Mouse (Mus musculus) limb, embryonic 11.5 days (tissue): Measurements from ENCODE around the gene Tnfrsf1b. TPM values are rescaled to one million over a fixed set of nuclear protein-coding genes. Genes with fewer than 3 reads are reported as not detected.

Experiments used
- ATAC-seq: fragments of 200-750 bp; cut with Nextera tagmentation; 2 replicates; pipeline ENCODE4 v1.8.0; 2017; ENCODE audit warnings: low read depth; ENCODE audit not compliant: insufficient number of reproducible peaks, low FRiP score, low TSS enrichment
- DNase-seq: peaks from one replicate; pipeline ENCODE4 v3.0.0-alpha.2; 2015; ENCODE audit warnings: low spot score
- H3K27ac ChIP-seq: fragments of 300-500 bp; sonication (generic); replicated peaks from 2 replicates; pipeline ENCODE4 v1.5.1; 2014; ENCODE audit warnings: low read depth, mild to moderate bottlenecking, low read length
- H3K27me3 ChIP-seq: fragments of 300-500 bp; sonication (generic); 2 replicates; pipeline ENCODE4 v1.6.1; 2014; ENCODE audit warnings: mild to moderate bottlenecking, low read length, mixed read lengths; ENCODE audit not compliant: control insufficient read depth, insufficient read depth
- H3K36me3 ChIP-seq: fragments of 300-500 bp; sonication (generic); 2 replicates; pipeline ENCODE4 v1.6.1; 2014; ENCODE audit warnings: mild to moderate bottlenecking, low read length, moderate library complexity, mixed read lengths; ENCODE audit not compliant: control insufficient read depth, insufficient read depth
- H3K4me1 ChIP-seq: fragments of 300-500 bp; sonication (generic); 2 replicates; pipeline ENCODE4 v1.6.1; 2014; ENCODE audit warnings: low read length, mixed read lengths; ENCODE audit not compliant: control insufficient read depth, insufficient read depth
- H3K4me2 ChIP-seq: fragments of 300-500 bp; sonication (generic); 2 replicates; pipeline ENCODE4 v1.6.1; 2014; ENCODE audit warnings: low read depth, mild to moderate bottlenecking, moderate library complexity; ENCODE audit not compliant: severe bottlenecking
- H3K4me3 ChIP-seq: fragments of 300-500 bp; sonication (generic); 2 replicates; pipeline ENCODE4 v1.5.1; 2014; ENCODE audit warnings: low read depth, low read length
- H3K9ac ChIP-seq: fragments of 300-500 bp; sonication (generic); 2 replicates; pipeline ENCODE4 v1.6.1; 2014; ENCODE audit warnings: mild to moderate bottlenecking, low read length
- H3K9me3 ChIP-seq: fragments of 300-500 bp; sonication (generic); 2 replicates; pipeline ENCODE4 v1.6.1; 2016; ENCODE audit warnings: low read length; ENCODE audit not compliant: control insufficient read depth
- whole genome bisulfite sequencing: fragments of 180-500 bp; shearing (Covaris S2); extraction: QIAGEN DNeasy Blood & Tissue Kit; methylation state at CpG from one replicate; pipeline ENCODE4 v1.1.7; 2014; 5-methylcytosine and 5-hydroxymethylcytosine counted together
- polyA plus RNA-seq: library from polyadenylated mRNA; unstranded; fragments of >200 nt; fragmentation: Nextera tagmentation; extraction: Ambion mirVana; gene quantifications from 2 replicates; pipeline ENCODE4 v1.2.1, GENCODE M21; 2014

Tnfrsf1b gene
- polyA plus RNA-seq, 1 experiment from 2014 or later, result 2.2 TPM

DNA sequence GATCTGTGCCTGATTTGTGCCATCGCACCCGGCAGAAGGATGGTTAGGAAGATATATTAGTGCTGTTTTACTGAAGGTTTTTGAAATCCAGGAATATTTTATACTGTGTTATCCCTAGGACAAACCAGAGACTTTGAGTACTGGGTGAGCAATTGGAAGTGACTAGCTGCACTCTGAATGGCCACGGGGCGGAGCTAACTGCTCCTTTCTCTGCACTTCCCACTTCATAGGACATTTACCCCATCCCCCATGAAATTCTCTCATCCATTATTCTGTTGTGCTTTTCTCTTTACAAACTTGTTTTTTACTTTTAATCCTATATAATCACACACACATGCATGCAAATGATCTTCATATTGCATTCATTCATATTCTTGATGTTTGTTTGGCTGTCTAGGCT is 50.1 kb downstream of the Tnfrsf1b start:
- WGBS, result 85% methylated on average over 4 of the region's 4 CpGs
- no peak for ATAC-seq
- no peaks in the 10 kb centered on the region for H3K9me3 ChIP-seq
- H3K9ac ChIP-seq, result no peak overlapping the region
- no peaks in the 10 kb centered on the region for H3K36me3 ChIP-seq
- no peak overlapping the region for H3K4me3 ChIP-seq
- H3K27me3 ChIP-seq, result no peaks in the 10 kb centered on the region
- H3K4me1 ChIP-seq, result peaks cover 6% of the 10 kb centered on the region
- DNase-seq, result no peak
- H3K27ac ChIP-seq, result no peak overlapping the region
- H3K4me2 ChIP-seq, result no peak overlapping the region

DNA sequence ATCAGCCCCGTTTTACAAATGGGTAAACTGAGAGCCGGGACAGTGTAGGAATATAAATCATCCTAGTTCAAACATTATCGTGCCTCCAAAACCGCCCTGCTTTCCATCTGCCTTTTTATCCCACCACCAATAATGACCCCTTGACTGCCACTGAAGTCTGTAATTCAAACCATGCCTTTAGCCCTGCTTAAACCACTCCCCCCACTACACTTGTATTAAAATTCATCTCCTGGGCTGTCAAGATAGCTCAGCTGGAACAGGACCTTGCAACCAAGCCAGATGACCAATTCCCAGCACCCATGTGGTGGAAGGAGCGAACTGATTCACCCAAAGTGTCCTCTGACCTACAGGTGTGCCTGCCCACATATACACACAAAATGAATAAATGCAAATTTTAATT is 51.5 kb downstream of the Tnfrsf1b start:
- Histone ChIP-seq H3K27ac (no peak overlapping the region), H3K4me2 (peak overlapping the region; percentile 96; the same call in 1 of the 2 replicates), H3K9ac (no peak overlapping the region), H3K9me3 (no peaks in the 10 kb centered on the region), H3K27me3 (no peaks in the 10 kb centered on the region), H3K36me3 (no peaks in the 10 kb centered on the region), H3K4me3 (peak overlapping the region; percentile 96; the same call in 1 of the 2 replicates), H3K4me1 (peaks cover 6% of the 10 kb centered on the region)
- DNase-seq (no peak), ATAC-seq (peak; percentile 71)
- WGBS, result 21% methylated on average over 5 of the region's 5 CpGs

DNA sequence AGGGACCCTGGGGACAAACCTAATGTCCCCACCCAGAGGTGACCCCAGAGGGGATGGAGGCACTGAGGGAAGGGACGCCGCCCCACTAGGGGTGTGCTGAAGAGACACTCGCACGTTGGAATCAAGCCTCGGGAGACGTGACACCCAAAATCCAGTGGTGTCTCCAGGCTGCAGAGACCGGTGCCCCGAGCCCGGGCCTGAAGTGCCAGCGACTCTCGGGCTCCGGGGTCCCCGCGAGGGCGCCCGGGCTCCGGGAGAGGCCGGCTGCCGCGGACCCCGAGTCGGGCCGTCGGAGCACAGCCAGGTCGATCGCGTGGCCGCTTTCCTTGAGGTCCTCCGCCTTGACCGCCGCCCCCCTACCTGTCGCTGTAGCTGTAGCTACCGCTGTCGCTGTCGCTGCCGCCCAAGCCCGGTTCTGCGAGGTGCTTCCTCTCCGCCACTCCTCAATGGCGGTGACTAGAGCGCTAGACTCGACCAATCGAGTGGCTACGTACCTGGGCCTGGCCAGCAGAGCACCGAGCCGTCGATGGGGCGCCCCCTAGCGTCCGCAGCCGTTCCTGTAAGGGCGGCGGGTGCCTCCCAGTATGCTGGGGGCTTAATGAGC is 52.0 kb downstream of the Tnfrsf1b start, which contains the start of gene Vps13d:
Vps13d (minus strand) TSS at position 447 of the 604 bp plus-strand sequence.
- WGBS, result under 1% methylated on average over 53 of the region's 53 CpGs

DNA sequence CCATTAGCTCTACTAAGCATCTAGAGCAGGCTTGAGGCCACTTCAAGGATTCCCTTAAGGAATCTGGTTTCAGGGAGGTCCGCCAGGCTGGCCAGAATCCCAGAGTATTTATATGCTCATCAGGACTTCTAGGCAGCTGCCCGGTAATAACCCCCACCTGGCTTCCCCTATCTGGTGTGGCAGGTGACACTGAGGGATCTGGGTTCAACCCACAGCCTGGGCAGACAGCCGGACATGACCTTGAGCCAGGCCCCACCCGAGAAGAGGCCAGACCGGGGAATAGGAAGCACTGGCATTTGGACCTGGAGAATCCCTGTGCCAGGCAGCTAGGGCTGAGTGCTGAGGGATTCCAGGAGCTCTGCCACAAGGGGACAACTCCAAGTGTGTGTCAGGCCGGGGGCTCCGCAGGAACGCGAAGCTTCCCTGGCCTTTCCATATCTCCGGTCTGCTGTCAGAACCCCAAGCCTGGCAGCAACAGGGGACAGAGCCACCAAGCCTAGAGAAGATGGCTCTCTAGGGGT is 52.6 kb downstream of the Tnfrsf1b start:
- WGBS, result 2% methylated on average over 10 of the region's 10 CpGs
- DNase-seq (peak; percentile 30), ATAC-seq (peak; percentile 41; the same call in 1 of the 2 replicates)
- H3K27me3 ChIP-seq, result no peaks in the 10 kb centered on the region
- H3K9ac ChIP-seq, result peak overlapping the region; percentile 60
- no peak overlapping the region for H3K27ac ChIP-seq
- peak overlapping the region; percentile 96 for H3K4me2 ChIP-seq
- H3K4me1 ChIP-seq, result peaks cover 6% of the 10 kb centered on the region
- no peaks in the 10 kb centered on the region for H3K9me3 ChIP-seq
- H3K36me3 ChIP-seq, result no peaks in the 10 kb centered on the region
- H3K4me3 ChIP-seq, result peak overlapping the region; percentile 96

More for the DNA sequence above, 52.0 kb downstream of the Tnfrsf1b start, which contains the start of gene Vps13d:
- Histone ChIP-seq H3K4me2 (peak within 1 kb of the TSS; percentile 96), H3K9ac (peak within 1 kb of the TSS; percentile 60), H3K4me1 (peaks cover 6% of the 10 kb centered on the region), H3K27me3 (no peaks in the 10 kb centered on the region), H3K9me3 (no peaks in the 10 kb centered on the region), H3K36me3 (no peaks in the 10 kb centered on the region), H3K27ac (no peak within 1 kb of the TSS), H3K4me3 (peak within 1 kb of the TSS; percentile 96)
- peak; percentile 86 for ATAC-seq
- DNase-seq, result peak; percentile 96

DNA sequence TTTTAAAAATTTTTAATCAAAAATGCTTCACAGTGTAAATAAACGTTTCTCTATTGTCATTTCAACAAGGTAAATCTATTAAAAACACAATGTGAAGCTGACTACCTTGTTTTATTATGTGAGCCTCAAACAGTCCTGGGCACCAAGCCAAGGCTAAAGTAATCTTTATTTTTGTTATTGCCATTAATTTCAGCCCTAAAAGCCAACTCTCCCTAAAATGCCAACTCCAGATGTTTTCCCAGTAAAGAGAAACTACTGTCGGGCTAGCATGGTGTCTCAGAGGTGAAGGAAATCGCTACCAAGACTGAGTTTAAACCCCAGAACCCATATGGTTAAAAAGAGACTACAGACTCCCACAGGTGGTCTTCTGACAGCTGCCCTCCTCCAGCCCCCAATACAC is 53.3 kb downstream of the Tnfrsf1b start:
- H3K4me1 ChIP-seq, result peaks cover 6% of the 10 kb centered on the region
- no peaks in the 10 kb centered on the region for H3K9me3 ChIP-seq
- no peak overlapping the region for H3K9ac ChIP-seq
- peak overlapping the region; percentile 96; the same call in 1 of the 2 replicates for H3K4me2 ChIP-seq
- peak overlapping the region; percentile 96; the same call in 1 of the 2 replicates for H3K4me3 ChIP-seq
- H3K36me3 ChIP-seq, result 0 out of 2 replicates have a peak, but pooled peaks cover 2% of the 10 kb centered on the region
- DNase-seq (no peak), ATAC-seq (no peak)
- 45% methylated on average over 3 of the region's 3 CpGs for WGBS
- no peak overlapping the region for H3K27ac ChIP-seq
- no peaks in the 10 kb centered on the region for H3K27me3 ChIP-seq

DNA sequence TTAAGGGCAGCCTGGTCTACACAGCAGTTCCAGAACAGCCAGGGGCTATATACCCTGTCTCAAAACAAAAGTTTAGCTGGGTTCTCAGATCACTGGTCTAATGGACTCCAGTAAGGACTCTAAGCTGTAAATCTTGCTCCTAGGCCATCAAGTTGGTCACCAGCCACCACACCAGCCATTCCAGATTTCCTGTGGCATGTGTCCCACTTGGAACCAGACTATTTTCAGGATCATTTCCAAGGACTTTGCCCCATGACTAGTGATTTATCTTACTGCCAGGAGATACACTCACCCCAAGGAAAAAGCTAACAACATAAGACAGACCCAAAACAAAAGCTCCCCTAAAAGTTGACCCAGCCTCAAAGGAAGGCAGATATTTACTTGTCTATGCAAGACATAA is 54.0 kb downstream of the Tnfrsf1b start:
- Histone ChIP-seq H3K9me3 (no peaks in the 10 kb centered on the region), H3K27me3 (no peaks in the 10 kb centered on the region), H3K4me1 (peaks cover 6% of the 10 kb centered on the region), H3K4me2 (no peak overlapping the region), H3K27ac (no peak overlapping the region), H3K9ac (no peak overlapping the region), H3K4me3 (no peak overlapping the region), H3K36me3 (0 out of 2 replicates have a peak, but pooled peaks cover 2% of the 10 kb centered on the region)
- ATAC-seq (no peak), DNase-seq (no peak)

DNA sequence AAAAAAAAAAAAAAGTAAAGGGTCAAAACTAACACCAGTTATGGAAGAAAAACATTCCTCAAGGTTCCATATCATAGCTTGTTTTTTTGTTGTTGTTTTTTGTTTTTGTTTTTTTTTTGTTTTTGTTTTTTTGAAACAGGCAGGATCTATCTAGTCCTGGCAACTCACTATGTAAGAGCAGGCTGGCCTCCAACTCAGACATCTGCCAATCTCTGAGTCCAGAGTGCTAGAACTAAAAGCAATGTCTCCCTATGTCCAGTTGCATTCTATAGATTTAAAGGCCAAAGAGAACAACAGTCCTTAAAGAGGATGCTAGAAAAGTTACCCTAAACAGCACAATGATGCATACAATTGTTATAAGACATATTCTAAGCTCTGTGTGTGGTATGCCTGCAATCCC is 58.1 kb downstream of the Tnfrsf1b start:
- H3K9me3 ChIP-seq, result no peaks in the 10 kb centered on the region
- no peak overlapping the region for H3K27ac ChIP-seq
- no peaks in the 10 kb centered on the region for H3K27me3 ChIP-seq
- no peak overlapping the region for H3K4me3 ChIP-seq
- ATAC-seq (no peak), DNase-seq (no peak)
- no peak overlapping the region for H3K4me2 ChIP-seq
- H3K4me1 ChIP-seq, result peaks cover under 1% of the 10 kb centered on the region; the same call in 1 of the 2 replicates
- 0 out of 2 replicates have a peak, but pooled peaks cover 2% of the 10 kb centered on the region for H3K36me3 ChIP-seq
- no peak overlapping the region for H3K9ac ChIP-seq

DNA sequence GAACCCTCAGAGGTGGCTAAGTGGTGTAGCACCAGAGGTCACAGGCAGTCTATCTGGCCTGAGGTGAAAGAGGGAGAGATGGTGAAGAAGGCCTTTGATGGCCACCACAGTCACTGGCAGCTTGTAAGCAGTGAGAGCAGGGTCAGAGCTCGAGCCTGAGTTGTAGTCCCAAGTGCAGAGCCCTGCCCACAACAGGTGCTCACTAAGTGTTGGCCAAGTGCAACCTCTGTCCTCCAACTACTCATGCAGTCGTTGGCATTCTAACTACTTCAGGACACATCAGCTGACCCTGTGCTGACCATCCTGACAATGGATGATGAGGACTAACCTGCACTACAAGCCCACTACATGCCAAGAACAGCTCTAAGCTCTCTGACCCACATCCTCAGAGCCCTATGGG is 59.1 kb downstream of the Tnfrsf1b start:
- 78% methylated on average over 2 of the region's 2 CpGs for WGBS
- Histone ChIP-seq H3K36me3 (0 out of 2 replicates have a peak, but pooled peaks cover 2% of the 10 kb centered on the region), H3K9me3 (no peaks in the 10 kb centered on the region)

More for the DNA sequence above, 59.1 kb downstream of the Tnfrsf1b start:
- Histone ChIP-seq H3K9ac (no peak overlapping the region), H3K4me2 (no peak overlapping the region), H3K27ac (no peak overlapping the region), H3K27me3 (no peaks in the 10 kb centered on the region), H3K4me3 (no peak overlapping the region), H3K4me1 (no peaks in the 10 kb centered on the region)
- ATAC-seq (no peak), DNase-seq (no peak)
